Mouse (Mus musculus) forebrain, postnatal 0 days (tissue): ENCODE data around the gene Rhoa. TPM values are rescaled to one million over a fixed set of nuclear protein-coding genes. Genes with fewer than 3 reads are reported as not detected.

Source experiments
- ATAC-seq: fragments of 200-750 bp; cut with Nextera tagmentation; 2 replicates; pipeline ENCODE4 v1.8.0; 2017; ENCODE audit warnings: mild to moderate bottlenecking, moderate library complexity
- DNase-seq: peaks from one replicate; pipeline ENCODE4 v3.0.0-alpha.2; 2015
- H3K27ac ChIP-seq: fragments of 300-500 bp; sonication (generic); 2 replicates; pipeline ENCODE4 v1.5.1; 2014; ENCODE audit warnings: low read depth, mild to moderate bottlenecking, antibody characterized with exemption, low read length, moderate library complexity, mixed read lengths
- H3K27me3 ChIP-seq: fragments of 300-500 bp; sonication (generic); 2 replicates; pipeline ENCODE4 v1.6.1; 2014; ENCODE audit warnings: mild to moderate bottlenecking, low read length, mixed read lengths; ENCODE audit not compliant: insufficient read depth
- H3K36me3 ChIP-seq: fragments of 300-500 bp; sonication (generic); 2 replicates; pipeline ENCODE4 v1.6.1; 2014; ENCODE audit warnings: mild to moderate bottlenecking, moderate library complexity; ENCODE audit not compliant: insufficient read depth
- H3K4me1 ChIP-seq: fragments of 300-500 bp; sonication (generic); 2 replicates; pipeline ENCODE4 v1.6.1; 2014; ENCODE audit warnings: antibody characterized with exemption; ENCODE audit not compliant: insufficient read depth
- H3K4me2 ChIP-seq: fragments of 300-500 bp; sonication (generic); 2 replicates; pipeline ENCODE4 v1.6.1; 2014; ENCODE audit warnings: low read depth, mild to moderate bottlenecking, moderate library complexity
- H3K4me3 ChIP-seq: fragments of 300-500 bp; sonication (generic); 2 replicates; pipeline ENCODE4 v1.5.1; 2014; ENCODE audit warnings: low read depth, low read length, mixed read lengths
- H3K9ac ChIP-seq: fragments of 300-500 bp; sonication (generic); 2 replicates; pipeline ENCODE4 v1.6.1; 2014; ENCODE audit warnings: mild to moderate bottlenecking
- H3K9me3 ChIP-seq: fragments of 300-500 bp; sonication (generic); 2 replicates; pipeline ENCODE4 v1.6.1; 2016; ENCODE audit warnings: low read length
- CTCF ChIP-seq: sonication (generic); IDR thresholded peaks from 2 replicates; pipeline ENCODE4 v1.5.1; 2016; ENCODE audit warnings: antibody characterized with exemption, control low read depth, low read depth
- WGBS: fragments of 180-500 bp; shearing (Covaris S2); extraction: QIAGEN DNeasy Blood & Tissue Kit; methylation state at CpG from one replicate; pipeline ENCODE4 v1.1.7; 2014; 5-methylcytosine and 5-hydroxymethylcytosine counted together
- polyA plus RNA-seq: library from polyadenylated mRNA; unstranded; fragments of >200 nt; fragmentation: Nextera tagmentation; extraction: Ambion mirVana; gene quantifications from 2 replicates; pipeline ENCODE4 v1.2.1, GENCODE M21; 2015
- total RNA-seq: library from RNA; depleted of rRNA; stranded (reverse); fragments of >200 nt; gene quantifications from 2 replicates; pipeline ENCODE4 v1.2.3, GENCODE M21; 2014; rRNA removed

The Rhoa gene
- total RNA-seq (119 and 126 TPM in 2 replicates), polyA plus RNA-seq (238 and 271 TPM in 2 replicates)

GRCm38 (mm10) chr9:108305629-108306520, at the start of gene Rhoa, which contains the start of gene Tcta:
Rhoa (plus strand) TSS chr9:108306129.
Tcta (minus strand) TSS chr9:108306160.
- no peaks in the 10 kb centered on the region for H3K9me3 ChIP-seq
- peak within 1 kb of the TSS; percentile 90 for H3K9ac ChIP-seq
- no peak for TF ChIP-seq CTCF
- ATAC-seq (peak; percentile 98), DNase-seq (peak; percentile 99)
- H3K36me3 ChIP-seq = peaks cover 20% of the 10 kb centered on the region
- H3K27me3 ChIP-seq = no peaks in the 10 kb centered on the region
- WGBS = 3% methylated on average over 73 of the region's 81 CpGs
- H3K4me1 ChIP-seq = peaks cover 29% of the 10 kb centered on the region
- H3K27ac ChIP-seq = peak within 1 kb of the TSS; percentile 95
- H3K4me3 ChIP-seq = peak within 1 kb of the TSS; percentile 89
- peak within 1 kb of the TSS; percentile 81 for H3K4me2 ChIP-seq

GRCm38 (mm10) chr9:108260526-108260925, 45.4 kb upstream of the Rhoa start:
- no peak overlapping the region for H3K27ac ChIP-seq
- 83% methylated on average over 4 of the region's 4 CpGs for WGBS
- H3K4me1 ChIP-seq = peaks cover 13% of the 10 kb centered on the region
- no peak overlapping the region for H3K9ac ChIP-seq
- H3K36me3 ChIP-seq = no peaks in the 10 kb centered on the region
- H3K4me2 ChIP-seq = no peak overlapping the region
- H3K4me3 ChIP-seq = no peak overlapping the region
- H3K9me3 ChIP-seq = no peaks in the 10 kb centered on the region
- ATAC-seq (no peak), DNase-seq (no peak)
- H3K27me3 ChIP-seq = no peaks in the 10 kb centered on the region
- TF ChIP-seq CTCF = no peak

- WGBS = 81% methylated on average over 7 of the region's 7 CpGs
- no peak for DNase-seq
- H3K27me3 ChIP-seq = no peaks in the 10 kb centered on the region
- H3K4me1 ChIP-seq = peaks cover 13% of the 10 kb centered on the region
- TF ChIP-seq CTCF = no peak
- 0 out of 2 replicates have a peak overlapping the region, but pooled peaks have one; percentile 74 for H3K4me3 ChIP-seq
- H3K9ac ChIP-seq = peak overlapping the region; percentile 76; the same call in 1 of the 2 replicates
- H3K9me3 ChIP-seq = no peaks in the 10 kb centered on the region
- no peak overlapping the region for H3K27ac ChIP-seq
- ATAC-seq = no peak
- no peaks in the 10 kb centered on the region for H3K36me3 ChIP-seq
- peak overlapping the region; percentile 76 for H3K4me2 ChIP-seq
Observed at GRCm38 (mm10) chr9:108261865-108262264, 44.1 kb upstream of the Rhoa start.

- no peak for TF ChIP-seq CTCF
- Histone ChIP-seq H3K9ac (peak overlapping the region; percentile 76), H3K9me3 (no peaks in the 10 kb centered on the region), H3K27me3 (no peaks in the 10 kb centered on the region), H3K4me3 (peak overlapping the region; percentile 74), H3K36me3 (no peaks in the 10 kb centered on the region), H3K4me1 (peaks cover 13% of the 10 kb centered on the region), H3K27ac (peak overlapping the region; percentile 80; the same call in 1 of the 2 replicates), H3K4me2 (peak overlapping the region; percentile 76)
- WGBS = 35% methylated on average over 11 of the region's 11 CpGs
- ATAC-seq (no peak), DNase-seq (no peak)
Observed at GRCm38 (mm10) chr9:108262494-108263049, 43.4 kb upstream of the Rhoa start.

- DNase-seq (peak; percentile 44), ATAC-seq (peak; percentile 42)
- no peaks in the 10 kb centered on the region for H3K27me3 ChIP-seq
- H3K36me3 ChIP-seq = no peaks in the 10 kb centered on the region
- TF ChIP-seq CTCF = no peak
- H3K9me3 ChIP-seq = no peaks in the 10 kb centered on the region
- peak overlapping the region; percentile 76 for H3K9ac ChIP-seq
- H3K27ac ChIP-seq = peak overlapping the region; percentile 80
- peak overlapping the region; percentile 76 for H3K4me2 ChIP-seq
- peaks cover 13% of the 10 kb centered on the region for H3K4me1 ChIP-seq
- WGBS = under 1% methylated on average over 62 of the region's 62 CpGs
- H3K4me3 ChIP-seq = peak overlapping the region; percentile 74
Observed at GRCm38 (mm10) chr9:108263131-108263681, 42.7 kb upstream of the Rhoa start.

GRCm38 (mm10) chr9:108263690-108264190, 42.2 kb upstream of the Rhoa start, which contains the start of gene Dag1:
Dag1 (minus strand) TSS chr9:108263958.
- Histone ChIP-seq H3K4me1 (peaks cover 13% of the 10 kb centered on the region), H3K4me2 (peak within 1 kb of the TSS; percentile 76), H3K9me3 (no peaks in the 10 kb centered on the region), H3K4me3 (peak within 1 kb of the TSS; percentile 74), H3K27me3 (no peaks in the 10 kb centered on the region), H3K9ac (peak within 1 kb of the TSS; percentile 76), H3K36me3 (no peaks in the 10 kb centered on the region), H3K27ac (peak within 1 kb of the TSS; percentile 80)
- DNase-seq = peak; percentile 98
- 3% methylated on average over 66 of the region's 71 CpGs for WGBS
- no peak for TF ChIP-seq CTCF
- peak; percentile 99 for ATAC-seq
